Mouse (Mus musculus): ENCODE data around the gene Tacc2. TPM values are rescaled to one million over a fixed set of nuclear protein-coding genes. Genes with fewer than 3 reads are reported as not detected.

The Tacc2 gene
- polyA plus RNA-seq, 1 experiment from 2014 or later, result 27.5 TPM

DNA sequence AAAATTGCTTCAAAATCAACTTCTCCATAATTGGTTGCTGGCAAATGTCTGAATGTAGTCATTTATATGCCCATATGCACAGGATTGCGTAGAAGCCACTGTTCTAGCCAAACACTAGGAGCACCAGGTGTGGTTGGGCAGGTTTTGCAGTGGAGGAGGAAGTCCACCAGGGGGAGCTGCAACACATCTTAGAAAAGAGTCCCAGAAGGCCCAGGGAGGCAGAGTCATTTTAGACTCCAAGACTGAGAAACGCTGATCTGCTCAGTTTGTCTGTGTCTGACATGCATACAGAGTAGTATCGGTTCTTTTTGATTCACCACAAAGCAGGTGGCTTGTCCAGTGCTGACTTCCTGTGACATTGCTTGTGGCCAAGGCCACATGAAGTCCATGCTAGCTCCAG, 193.5 kb downstream of the Tacc2 start:
- H3K9me3 ChIP-seq (replicated peaks; ENCODE audit: low read length), result no peaks in the 10 kb centered on the region
- H3K36me3 ChIP-seq (ENCODE audit: insufficient read depth, low read length), result no peaks in the 10 kb centered on the region
- TF ChIP-seq CTCF (IDR thresholded peaks at IDR 0.05; ENCODE audit: low read depth), result peak; percentile 93
- no peaks in the 10 kb centered on the region for H3K27me3 ChIP-seq (ENCODE audit: insufficient read depth, low read length)
- H3K4me3 ChIP-seq (replicated peaks; ENCODE audit: low read depth, low read length), result no peak overlapping the region
- no peak overlapping the region for H3K9ac ChIP-seq (ENCODE audit: low read depth, low read length)
- no peak overlapping the region for H3K27ac ChIP-seq
- DNase-seq (ENCODE audit: low spot score) (peak; percentile 88), ATAC-seq (replicated peaks; ENCODE audit: low FRiP score, low read depth) (peak; percentile 50; the same call in 1 of the 2 replicates)
- 24% methylated on average over 3 of the region's 3 CpGs for WGBS
- H3K4me1 ChIP-seq (replicated peaks; ENCODE audit: insufficient read depth, low read length), result no peaks in the 10 kb centered on the region
- H3K4me2 ChIP-seq (ENCODE audit: low read length), result no peak overlapping the region

DNA sequence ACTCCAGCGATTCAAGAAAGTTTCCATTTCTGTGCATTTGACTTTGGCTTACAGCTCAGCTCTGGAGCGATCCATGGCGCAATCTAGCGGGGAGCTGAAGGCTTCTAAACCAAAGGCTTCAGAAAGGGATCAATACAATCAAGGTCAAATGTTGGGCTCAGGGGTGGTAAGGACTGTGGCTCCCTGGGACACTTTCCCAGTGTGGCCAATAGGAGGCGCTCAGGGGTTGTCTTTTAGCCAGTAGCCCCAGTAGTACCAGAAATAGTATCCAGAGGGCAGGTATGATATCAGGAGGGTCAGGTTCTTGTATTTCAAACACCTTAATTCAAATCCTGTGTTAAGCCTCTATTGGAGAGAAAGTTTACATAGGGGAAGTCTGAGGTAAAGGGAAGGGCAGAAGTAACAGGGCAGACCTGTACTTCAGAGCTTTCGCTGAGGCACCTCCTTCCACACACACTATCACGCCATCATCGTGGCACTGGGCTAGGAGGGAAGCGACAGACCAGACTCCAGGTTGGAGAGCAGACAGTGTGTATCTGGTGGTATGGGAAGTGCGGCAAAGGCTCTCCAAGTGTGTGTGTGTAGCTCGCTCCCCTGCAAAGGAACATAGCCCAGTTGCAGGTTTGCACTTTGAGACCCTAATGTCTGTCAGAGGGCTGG, 196.1 kb downstream of the Tacc2 start:
- no peaks in the 10 kb centered on the region for H3K9me3 ChIP-seq (replicated peaks; ENCODE audit: low read length)
- H3K4me3 ChIP-seq (replicated peaks; ENCODE audit: low read depth, low read length), result no peak overlapping the region
- H3K36me3 ChIP-seq (ENCODE audit: insufficient read depth, low read length), result no peaks in the 10 kb centered on the region
- no peak overlapping the region for H3K9ac ChIP-seq (ENCODE audit: low read depth, low read length)
- no peak overlapping the region for H3K27ac ChIP-seq
- WGBS, result 74% methylated on average over 11 of the region's 11 CpGs
- DNase-seq (ENCODE audit: low spot score), result peak; percentile 48
- ATAC-seq (replicated peaks; ENCODE audit: low FRiP score, low read depth), result no peak
- TF ChIP-seq CTCF (IDR thresholded peaks at IDR 0.05; ENCODE audit: low read depth), result peak; percentile 73
- H3K4me1 ChIP-seq (replicated peaks; ENCODE audit: insufficient read depth, low read length), result no peaks in the 10 kb centered on the region
- no peaks in the 10 kb centered on the region for H3K27me3 ChIP-seq (ENCODE audit: insufficient read depth, low read length)
- no peak overlapping the region for H3K4me2 ChIP-seq (ENCODE audit: low read length)

DNA sequence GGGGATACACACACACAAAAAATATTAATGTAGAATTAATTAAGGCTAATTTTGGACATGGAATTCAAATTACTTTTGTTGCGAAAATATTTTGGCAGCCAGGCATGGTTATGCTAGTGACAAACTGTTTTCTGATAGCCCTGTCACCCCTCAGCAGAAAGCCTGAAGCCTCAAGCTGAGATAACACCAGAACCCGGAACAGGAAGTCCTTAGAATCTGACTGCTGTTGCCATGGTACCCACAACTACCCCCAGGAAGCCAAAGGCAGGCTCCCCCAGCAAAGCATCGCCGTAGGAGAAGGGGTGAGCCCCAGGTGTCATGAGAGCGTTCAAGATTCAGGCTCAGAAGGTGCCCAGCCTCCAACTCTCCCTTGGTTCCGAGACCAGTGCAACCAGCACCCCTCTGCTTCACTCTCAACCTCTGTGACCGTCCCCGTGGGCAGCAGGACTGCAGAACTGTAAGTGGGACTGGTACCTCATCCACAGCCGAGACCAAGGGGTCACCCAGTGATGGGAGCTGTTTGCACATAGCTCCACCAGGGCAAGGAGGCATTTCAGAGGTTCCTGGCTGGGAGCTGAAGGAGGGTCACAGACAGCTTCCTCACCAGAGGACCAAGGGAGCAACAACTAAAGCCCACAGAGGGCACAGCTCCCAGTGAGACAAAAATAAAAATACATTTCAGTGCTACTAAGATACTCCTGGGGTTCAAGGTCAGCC, 196.8 kb downstream of the Tacc2 start, which contains the start of gene Btbd16:
Gene Btbd16 (plus strand): TSS at position 156 of the 717 bp plus-strand sequence.
- TF ChIP-seq CTCF (IDR thresholded peaks at IDR 0.05; ENCODE audit: low read depth), result no peak
- Histone ChIP-seq H3K36me3 (ENCODE audit: insufficient read depth, low read length) (no peaks in the 10 kb centered on the region), H3K9ac (ENCODE audit: low read depth, low read length) (no peak within 1 kb of the TSS), H3K27me3 (ENCODE audit: insufficient read depth, low read length) (no peaks in the 10 kb centered on the region), H3K9me3 (replicated peaks; ENCODE audit: low read length) (no peaks in the 10 kb centered on the region), H3K27ac (no peak within 1 kb of the TSS), H3K4me2 (ENCODE audit: low read length) (no peak within 1 kb of the TSS), H3K4me3 (replicated peaks; ENCODE audit: low read depth, low read length) (no peak within 1 kb of the TSS), H3K4me1 (replicated peaks; ENCODE audit: insufficient read depth, low read length) (no peaks in the 10 kb centered on the region)
- 57% methylated on average over 9 of the region's 9 CpGs for WGBS
- no peak for ATAC-seq (replicated peaks; ENCODE audit: low FRiP score, low read depth)
- no peak for DNase-seq (ENCODE audit: low spot score)

DNA sequence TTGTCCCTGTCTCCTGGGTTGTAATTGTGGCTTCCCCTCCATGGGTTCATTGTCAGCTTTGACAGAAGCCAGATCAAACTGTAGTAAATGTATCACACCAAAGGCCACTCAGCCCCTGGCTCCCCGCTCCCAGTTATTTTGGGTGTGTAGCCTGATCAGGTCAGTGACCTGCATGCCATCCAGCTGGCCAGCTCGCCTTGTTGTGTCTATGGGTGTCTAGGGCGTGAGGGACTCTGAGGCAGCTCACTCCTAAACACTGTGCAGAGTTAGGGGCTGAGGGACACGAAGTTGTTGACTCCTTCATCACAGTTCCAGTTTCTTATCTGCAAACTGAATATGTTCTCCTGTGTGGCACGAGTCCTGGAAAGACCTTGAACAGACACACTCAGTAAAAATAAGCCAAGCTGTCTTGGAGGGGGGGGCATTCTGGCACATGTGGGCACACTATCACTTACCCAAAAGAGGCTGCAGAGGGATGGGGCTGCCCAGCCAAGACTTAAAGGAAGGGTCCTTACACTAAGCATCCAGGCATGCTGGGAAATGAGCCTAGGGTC, 203.7 kb downstream of the Tacc2 start:
- DNase-seq (ENCODE audit: low spot score) (no peak), ATAC-seq (replicated peaks; ENCODE audit: low FRiP score, low read depth) (no peak)
- Histone ChIP-seq H3K4me1 (replicated peaks; ENCODE audit: insufficient read depth, low read length) (peaks cover under 1% of the 10 kb centered on the region; the same call in 1 of the 2 replicates), H3K4me2 (ENCODE audit: low read length) (no peak overlapping the region), H3K36me3 (ENCODE audit: insufficient read depth, low read length) (no peaks in the 10 kb centered on the region), H3K4me3 (replicated peaks; ENCODE audit: low read depth, low read length) (no peak overlapping the region), H3K27me3 (ENCODE audit: insufficient read depth, low read length) (no peaks in the 10 kb centered on the region), H3K27ac (no peak overlapping the region), H3K9ac (ENCODE audit: low read depth, low read length) (no peak overlapping the region), H3K9me3 (replicated peaks; ENCODE audit: low read length) (no peaks in the 10 kb centered on the region)
- no peak for TF ChIP-seq CTCF (IDR thresholded peaks at IDR 0.05; ENCODE audit: low read depth)
- 65% methylated on average over 5 of the region's 5 CpGs for WGBS

DNA sequence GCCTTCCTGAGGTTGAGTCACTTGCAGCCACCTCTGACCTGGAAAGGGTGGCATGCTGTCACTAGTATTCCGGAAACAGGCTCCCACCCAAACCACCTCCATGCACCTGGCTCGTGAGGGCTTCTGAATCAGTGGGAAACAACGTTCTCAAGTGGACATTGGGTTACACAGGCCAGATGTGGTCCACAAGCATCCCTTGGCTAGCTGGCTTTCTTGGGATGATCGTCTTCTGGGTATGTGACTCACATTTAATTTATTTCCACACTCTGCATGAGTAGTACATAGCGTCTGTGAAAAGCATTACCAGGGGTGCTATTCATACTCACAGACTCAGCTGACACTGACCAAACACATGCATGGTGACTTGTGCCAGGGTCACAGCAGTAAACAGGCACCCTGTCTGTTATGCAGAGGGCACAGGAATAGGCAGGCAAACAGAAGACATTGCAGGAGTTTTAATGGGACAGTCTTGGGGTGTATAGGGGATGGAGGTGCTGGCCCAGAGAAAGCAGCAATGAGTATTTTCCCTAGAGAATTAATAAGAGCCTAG, 205.3 kb downstream of the Tacc2 start:
- DNase-seq (ENCODE audit: low spot score) (no peak), ATAC-seq (replicated peaks; ENCODE audit: low FRiP score, low read depth) (no peak)
- no peaks in the 10 kb centered on the region for H3K27me3 ChIP-seq (ENCODE audit: insufficient read depth, low read length)
- WGBS, result 74% methylated on average over 5 of the region's 5 CpGs
- H3K4me3 ChIP-seq (replicated peaks; ENCODE audit: low read depth, low read length), result no peak overlapping the region
- peaks cover 6% of the 10 kb centered on the region; the same call in 1 of the 2 replicates for H3K4me1 ChIP-seq (replicated peaks; ENCODE audit: insufficient read depth, low read length)
- no peaks in the 10 kb centered on the region for H3K36me3 ChIP-seq (ENCODE audit: insufficient read depth, low read length)
- no peak overlapping the region for H3K9ac ChIP-seq (ENCODE audit: low read depth, low read length)
- no peak for TF ChIP-seq CTCF (IDR thresholded peaks at IDR 0.05; ENCODE audit: low read depth)
- H3K27ac ChIP-seq, result no peak overlapping the region
- H3K4me2 ChIP-seq (ENCODE audit: low read length), result no peak overlapping the region
- H3K9me3 ChIP-seq (replicated peaks; ENCODE audit: low read length), result no peaks in the 10 kb centered on the region

DNA sequence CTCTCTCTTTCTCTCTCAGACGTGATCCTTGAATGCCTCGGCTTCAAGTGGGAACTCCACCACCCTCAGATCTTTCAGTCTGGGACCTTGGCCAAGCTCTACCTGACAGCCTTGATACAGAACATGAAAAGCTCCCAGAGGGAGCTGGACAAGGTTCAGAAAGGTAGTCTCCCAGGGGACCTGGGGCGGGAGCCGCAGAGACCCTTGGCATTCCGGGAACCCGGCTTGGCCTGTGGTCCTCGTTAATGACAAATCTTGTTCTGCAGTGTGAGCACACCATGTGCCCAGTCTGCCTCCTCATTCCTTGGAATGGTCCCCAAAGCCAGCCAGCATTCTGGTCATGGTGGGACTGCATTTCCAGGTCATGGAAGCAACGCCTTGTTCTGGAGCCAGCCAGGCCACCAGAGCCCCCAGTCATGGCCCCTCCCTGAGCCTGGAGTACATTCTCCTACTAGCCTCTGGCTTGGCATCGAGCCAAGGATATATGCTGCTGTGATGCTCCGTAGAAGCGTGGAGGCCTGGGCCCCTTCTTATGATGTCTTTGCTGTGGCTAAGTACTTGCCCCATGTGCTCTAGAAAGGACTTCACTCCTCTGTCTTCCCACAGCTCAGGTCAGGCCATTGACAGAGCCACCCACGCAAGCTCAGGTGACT, 208.8 kb downstream of the Tacc2 start:
- Histone ChIP-seq H3K4me3 (replicated peaks; ENCODE audit: low read depth, low read length) (no peak overlapping the region), H3K9me3 (replicated peaks; ENCODE audit: low read length) (no peaks in the 10 kb centered on the region), H3K4me1 (replicated peaks; ENCODE audit: insufficient read depth, low read length) (peaks cover 6% of the 10 kb centered on the region; the same call in 1 of the 2 replicates), H3K4me2 (ENCODE audit: low read length) (no peak overlapping the region), H3K9ac (ENCODE audit: low read depth, low read length) (no peak overlapping the region), H3K27ac (no peak overlapping the region), H3K27me3 (ENCODE audit: insufficient read depth, low read length) (no peaks in the 10 kb centered on the region), H3K36me3 (ENCODE audit: insufficient read depth, low read length) (no peaks in the 10 kb centered on the region)
- ATAC-seq (replicated peaks; ENCODE audit: low FRiP score, low read depth), result peak; percentile 74
- DNase-seq (ENCODE audit: low spot score), result peak; percentile 29
- TF ChIP-seq CTCF (IDR thresholded peaks at IDR 0.05; ENCODE audit: low read depth), result no peak
- 61% methylated on average over 12 of the region's 12 CpGs for WGBS

Measured in kidney, postnatal 0 days (tissue).